Mouse (Mus musculus): ENCODE measurements around the gene Gigyf1.

DNA sequence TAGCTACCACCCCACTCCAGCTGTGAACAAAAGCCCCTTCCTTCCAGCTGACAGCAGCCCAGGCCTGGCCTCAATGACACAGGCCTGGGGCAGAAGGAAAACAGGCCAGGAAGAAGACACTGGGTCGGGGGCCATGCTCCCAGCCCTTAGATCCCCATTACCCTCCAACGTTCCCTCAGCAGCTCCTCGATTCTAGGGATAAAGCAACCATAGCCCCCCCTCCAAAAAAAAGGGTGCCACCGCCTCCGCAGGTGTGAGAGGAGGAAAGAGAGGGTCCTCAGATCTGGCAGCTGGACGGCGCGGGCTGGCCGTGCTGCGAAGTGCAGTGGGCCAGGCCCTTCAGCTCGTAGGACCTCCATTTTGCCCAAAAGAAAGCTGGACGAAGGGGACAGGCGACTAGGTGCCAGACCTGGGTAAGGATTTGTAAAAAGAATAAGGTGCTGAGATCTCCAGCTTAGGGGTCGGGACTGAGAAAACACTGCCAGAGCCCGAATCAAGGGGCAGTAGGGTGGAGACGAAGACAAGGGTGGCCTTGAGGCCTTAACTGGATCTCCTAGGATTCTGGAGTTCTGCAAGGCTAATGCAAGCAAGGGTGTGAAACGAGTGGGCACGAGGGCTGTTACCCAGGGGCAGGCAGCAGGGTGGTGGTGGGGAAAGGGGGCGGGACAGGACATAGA lies 13.9 kb downstream of the Gigyf1 start:
- TF ChIP-seq POLR2A (IDR thresholded peaks at IDR 0.05; ENCODE audit: low read depth, low read length): no peak
- no peak for TF ChIP-seq CTCF (IDR thresholded peaks at IDR 0.05; ENCODE audit: extremely low read depth, insufficient read length, insufficient replicate concordance, low read depth, low read length)
